Mouse (Mus musculus): ENCODE data around the gene Zzz3.

GRCm38 (mm10) chr3:152346633-152347141 lies 48.6 kb upstream of the Zzz3 start:
- TF ChIP-seq CTCF (IDR thresholded peaks at IDR 0.05; ENCODE audit: extremely low read depth, insufficient read length, insufficient replicate concordance, low read depth, low read length): no peak
- TF ChIP-seq POLR2A (IDR thresholded peaks at IDR 0.05; ENCODE audit: low read depth, low read length): no peak
